Mouse (Mus musculus) right cerebral cortex, postnatal 14 days (tissue): Measurements from ENCODE around the gene Tmem211.

Experiments used
- DNase-seq: peaks from one replicate; pipeline ENCODE4 v3.0.0; 2022

Gene Tmem211

GRCm38 (mm10) chr5:113214041-113214440, 12.7 kb upstream of the Tmem211 start:
- no peak for DNase-seq

GRCm38 (mm10) chr5:113214455-113214854, 12.3 kb upstream of the Tmem211 start:
- DNase-seq, result no peak

DNA sequence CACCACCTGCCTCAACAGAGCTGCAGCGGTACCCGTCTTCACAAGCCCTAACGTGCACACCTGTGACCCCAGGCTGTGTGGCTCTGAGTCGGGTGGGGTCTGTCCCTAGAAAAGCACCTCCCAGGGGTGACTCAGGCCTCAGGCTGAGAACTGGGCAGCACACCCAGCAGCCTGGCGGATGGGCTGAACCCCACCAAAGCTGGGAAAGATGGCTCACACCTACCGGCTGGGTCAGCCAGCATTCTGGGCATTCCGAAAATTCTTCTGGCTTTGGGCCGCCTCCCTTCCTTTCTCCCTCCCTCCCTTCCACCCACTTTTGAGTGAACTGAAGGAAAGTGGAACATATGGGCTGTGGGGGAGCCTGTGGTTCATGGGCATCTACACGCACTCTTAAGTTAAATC, 11.1 kb upstream of the Tmem211 start:
- DNase-seq, result no peak

GRCm38 (mm10) chr5:113216328-113216960, 10.3 kb upstream of the Tmem211 start:
- no peak for DNase-seq

GRCm38 (mm10) chr5:113217076-113217475, 9.6 kb upstream of the Tmem211 start:
- no peak for DNase-seq

GRCm38 (mm10) chr5:113218617-113219235, 8.0 kb upstream of the Tmem211 start:
- no peak for DNase-seq

GRCm38 (mm10) chr5:113219450-113219849, 7.3 kb upstream of the Tmem211 start:
- DNase-seq, result no peak

GRCm38 (mm10) chr5:113219876-113220275, 6.8 kb upstream of the Tmem211 start:
- no peak for DNase-seq

DNA sequence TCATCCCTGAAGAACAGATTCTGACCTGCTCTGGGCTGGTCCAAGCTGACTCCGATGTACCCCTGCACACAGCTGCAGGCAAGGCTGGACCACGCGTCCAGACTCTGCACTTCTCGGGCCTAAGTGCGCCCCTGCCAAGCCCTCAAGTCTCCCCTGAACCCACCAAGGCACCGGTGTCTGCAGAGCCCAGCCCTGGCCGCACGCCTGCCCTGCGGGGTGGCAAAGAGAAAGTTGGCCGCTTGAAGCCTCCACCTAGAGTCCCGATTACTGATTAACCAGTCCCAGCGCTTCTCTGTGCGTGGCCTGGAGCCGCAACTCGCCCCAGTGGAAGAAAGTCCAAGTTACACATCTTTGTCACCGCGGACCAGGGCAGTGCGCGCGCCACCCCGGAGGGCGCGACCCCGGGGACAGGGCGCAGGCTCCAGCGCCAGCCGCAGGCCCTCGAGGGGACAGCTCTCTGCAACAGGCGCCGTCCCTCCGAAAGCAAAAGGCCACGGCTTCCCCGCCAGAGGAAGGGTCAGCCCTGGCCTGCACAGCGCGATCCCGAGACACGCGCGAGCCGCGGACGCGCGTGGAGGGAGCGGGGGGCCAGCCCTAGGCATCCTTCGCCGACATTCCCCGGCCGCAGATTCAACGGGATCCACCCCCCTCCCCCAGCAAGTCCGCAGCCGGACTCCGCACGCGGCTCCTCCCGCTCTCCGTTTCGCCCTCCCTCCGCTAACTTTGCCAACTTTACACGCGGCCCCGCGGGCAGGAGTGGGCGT, 6.1 kb upstream of the Tmem211 start:
- DNase-seq, result no peak

DNA sequence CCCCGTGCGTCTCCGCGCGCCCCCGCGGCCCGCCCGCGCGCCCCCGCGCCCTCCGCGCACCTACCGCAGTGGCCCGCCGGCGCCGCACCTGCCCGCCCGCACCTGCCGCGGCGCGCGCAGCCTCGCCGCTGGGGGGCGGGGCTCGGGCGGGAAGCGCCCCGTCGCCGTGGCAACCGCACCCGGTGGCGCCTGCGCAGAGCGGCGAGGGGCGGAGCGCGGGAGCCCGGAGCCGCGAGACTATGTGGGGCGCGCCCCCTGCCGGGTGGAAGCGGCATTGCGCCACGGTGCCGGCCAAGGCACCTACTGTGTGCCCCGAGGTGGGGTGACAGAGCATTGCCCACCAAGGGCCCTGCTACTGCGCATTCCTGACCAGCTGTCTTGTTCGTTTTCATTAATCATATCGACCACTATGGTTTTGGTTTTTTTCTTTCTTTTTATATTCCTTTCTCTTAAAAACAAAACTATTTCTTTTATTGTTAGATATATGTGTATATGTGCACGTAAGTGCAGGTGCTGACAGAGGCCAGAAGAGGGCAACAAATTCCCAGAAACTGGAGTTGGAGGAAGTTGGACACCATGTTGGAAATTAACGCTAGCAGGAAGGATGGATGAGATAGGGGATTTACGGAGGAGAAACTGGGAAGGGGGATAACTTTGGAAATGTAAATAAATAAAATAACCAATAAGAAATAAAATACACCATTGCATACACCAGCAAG, 5.4 kb upstream of the Tmem211 start, which contains the start of gene 2900026A02Rik:
2900026A02Rik (minus strand) TSS at position 90 of the 719 bp plus-strand sequence.
- DNase-seq, result peak; percentile 82

DNA sequence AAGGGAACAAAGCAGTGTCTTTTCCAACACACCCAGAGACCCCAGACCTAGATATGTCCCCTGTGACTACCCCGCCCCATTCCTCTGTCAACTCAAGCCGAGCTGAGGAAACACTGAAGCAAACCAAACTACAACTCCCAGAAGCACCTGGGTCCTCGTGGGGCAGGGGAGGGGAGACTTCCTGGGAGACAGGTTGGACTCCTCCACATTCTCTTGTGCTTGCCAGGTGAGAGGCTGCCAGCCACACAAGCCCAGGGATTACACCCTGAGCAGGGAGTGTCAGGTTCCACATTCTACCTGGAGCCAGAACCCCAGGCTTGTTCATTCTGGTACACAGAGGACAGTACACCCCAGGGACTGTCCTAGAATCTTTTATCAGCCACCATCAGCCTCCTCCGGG, 2.8 kb upstream of the Tmem211 start:
- DNase-seq, result no peak

DNA sequence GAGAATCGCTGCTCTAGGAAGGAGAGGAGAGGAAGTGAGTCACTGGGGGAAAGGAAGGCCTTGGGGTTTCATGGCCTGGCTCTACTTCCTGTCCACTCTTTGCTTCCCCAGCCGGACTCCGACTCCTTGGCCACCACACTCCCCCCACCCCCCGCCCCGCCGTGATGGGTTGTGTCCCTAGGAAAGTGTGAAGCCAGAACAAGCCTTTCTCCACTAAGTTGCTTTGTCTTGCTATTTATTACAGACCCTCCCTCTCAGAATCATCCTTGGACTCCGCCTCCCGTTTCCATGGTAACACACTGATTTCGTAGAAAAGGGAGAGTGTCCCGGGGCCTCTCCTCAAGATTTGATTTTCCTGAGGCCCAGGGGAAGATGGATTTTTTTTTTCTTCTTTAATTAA, 1.4 kb upstream of the Tmem211 start:
- DNase-seq, result no peak

GRCm38 (mm10) chr5:113225686-113226435, 848 bp upstream of the Tmem211 start:
- DNase-seq, result no peak

- no peak for DNase-seq
These were observed 3.5 kb downstream of the Tmem211 start for GRCm38 (mm10) chr5:113230196-113230595.

DNA sequence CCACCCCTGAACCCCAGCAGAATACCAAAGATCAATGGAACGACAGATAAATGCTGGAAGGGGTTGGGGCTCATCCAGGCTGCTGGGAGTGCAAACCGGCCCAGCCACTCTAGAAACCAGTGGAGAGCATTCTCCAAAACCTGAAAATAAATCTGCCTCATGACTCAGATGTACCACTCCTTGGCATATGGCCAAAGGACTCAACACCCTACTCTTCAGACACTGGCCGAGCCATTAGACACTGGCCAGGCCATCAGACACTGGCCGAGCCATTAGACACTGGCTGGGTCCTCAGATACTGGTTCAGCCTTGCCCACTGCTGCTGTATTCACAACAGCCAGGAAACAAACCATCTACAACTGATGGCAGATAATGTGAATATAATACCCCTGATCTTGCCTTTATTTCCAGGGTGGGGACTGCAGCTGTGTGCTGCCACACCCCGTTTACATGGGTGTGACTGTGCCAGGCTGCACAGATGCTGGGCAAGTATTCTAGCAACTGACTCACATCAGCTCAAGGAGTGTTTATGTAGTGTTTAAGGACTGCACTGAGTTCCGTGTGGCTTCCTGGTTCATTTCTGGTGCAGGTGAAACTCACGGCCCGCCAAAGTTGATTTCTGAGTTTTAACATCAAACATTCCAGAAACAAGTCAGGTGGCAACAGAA, 22.7 kb downstream of the Tmem211 start:
- DNase-seq, result no peak

GRCm38 (mm10) chr5:113250806-113251205, 24.1 kb downstream of the Tmem211 start:
- no peak for DNase-seq

DNA sequence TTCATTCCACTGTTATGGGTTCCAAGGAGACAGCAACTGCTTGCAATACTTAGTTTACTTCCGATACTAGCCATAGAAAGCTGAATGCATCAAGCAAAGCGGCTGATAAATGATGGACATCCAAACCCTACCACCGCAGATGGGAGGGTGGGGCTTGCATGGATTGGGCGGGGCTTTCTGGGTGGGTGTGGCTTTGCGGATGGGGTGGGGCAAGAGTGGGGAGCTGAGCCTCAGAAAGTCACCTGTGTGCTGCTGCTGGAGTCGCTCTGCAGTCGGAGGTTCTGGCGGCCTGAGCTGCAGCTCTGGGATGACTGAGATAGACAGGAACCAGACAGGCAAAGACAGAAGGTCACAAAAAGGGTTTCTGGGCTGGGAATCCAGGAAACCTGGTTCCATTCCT, 38.9 kb downstream of the Tmem211 start:
- DNase-seq, result no peak

- no peak for DNase-seq
These were observed 41.5 kb downstream of the Tmem211 start for GRCm38 (mm10) chr5:113268246-113268645.

DNA sequence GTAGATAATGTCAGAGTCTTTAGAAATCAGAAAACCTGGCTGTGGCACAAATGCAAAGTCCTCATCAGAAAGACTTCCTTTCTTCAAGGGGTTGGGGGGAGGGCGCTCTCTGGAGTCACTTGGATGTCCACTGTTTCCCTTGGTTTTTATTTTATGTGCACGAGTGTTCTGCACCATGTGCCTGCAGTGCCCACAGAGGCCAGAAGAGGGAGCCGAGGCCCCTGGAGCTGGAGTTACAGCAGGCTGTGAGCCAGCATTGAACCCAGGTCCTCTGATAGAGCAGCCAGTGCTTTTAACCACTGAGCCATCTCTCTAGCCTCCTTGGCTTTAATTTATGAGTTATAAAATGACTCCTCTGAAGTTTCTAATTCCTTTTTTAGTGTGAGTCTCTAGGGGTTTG, 43.3 kb downstream of the Tmem211 start:
- DNase-seq, result no peak

DNA sequence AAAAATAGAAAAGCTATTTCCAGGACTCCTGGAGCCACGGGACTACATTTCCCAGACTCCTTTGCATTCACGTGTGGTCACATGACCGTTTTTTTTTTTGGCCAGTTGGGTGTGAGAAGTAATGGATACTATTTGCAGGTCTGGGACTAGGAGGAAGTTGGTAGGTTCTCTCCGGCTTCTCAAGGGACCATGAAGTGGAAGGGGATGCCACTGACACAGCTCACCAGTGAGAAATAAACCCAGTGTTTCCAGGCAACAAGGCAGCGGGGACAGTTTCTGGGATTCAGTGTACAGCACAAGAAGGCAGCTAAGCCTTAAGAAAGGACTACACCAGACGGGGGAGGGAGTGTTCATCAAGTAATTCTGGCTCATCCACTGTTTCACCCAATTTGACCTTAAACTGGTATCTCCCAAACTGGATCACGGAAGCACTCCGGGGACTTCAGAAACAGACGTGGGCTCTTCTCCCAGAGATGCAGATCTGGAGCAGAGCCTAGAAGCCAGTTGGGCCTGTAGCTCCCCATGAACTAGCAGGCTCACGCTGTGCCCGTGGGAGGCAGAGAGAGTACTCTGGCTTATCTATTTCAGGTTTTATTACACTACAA, 44.6 kb downstream of the Tmem211 start:
- DNase-seq, result peak; percentile 56

DNA sequence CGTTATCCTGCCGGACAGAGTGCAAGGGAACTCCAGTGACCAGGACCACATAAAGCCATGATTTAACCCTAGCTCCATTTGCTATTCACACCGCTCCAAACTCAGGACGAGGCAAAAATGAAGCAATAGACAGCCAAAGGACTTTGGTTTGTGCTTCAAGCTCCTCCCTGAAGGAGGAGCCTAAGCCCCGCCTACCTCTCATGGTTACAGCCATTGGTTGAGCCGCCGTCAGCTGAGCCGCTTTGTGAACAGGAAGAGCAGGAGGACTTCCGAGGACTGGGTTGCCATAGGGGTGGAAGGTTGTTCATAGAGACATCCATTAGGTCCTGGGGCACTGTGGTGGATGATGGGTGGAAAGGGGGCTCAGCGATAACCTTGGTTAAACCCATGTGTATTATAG, 49.1 kb downstream of the Tmem211 start:
- no peak for DNase-seq
